Mouse (Mus musculus): Measurements from ENCODE around the gene Eif2b2.

- TF ChIP-seq CTCF (IDR thresholded peaks at IDR 0.05; ENCODE audit: low read depth, low read length) (no peak), POLR2A (IDR thresholded peaks at IDR 0.05; ENCODE audit: borderline replicate concordance, low read depth, low read length) (no peak)
These were observed 13.9 kb upstream of the Eif2b2 start for GRCm38 (mm10) chr12:85205425-85205824.
